Mouse (Mus musculus): ENCODE results near the gene Spock1. TPM values are rescaled to one million over a fixed set of nuclear protein-coding genes. Genes with fewer than 3 reads are reported as not detected.
A peak's percentile ranks its signal among the peaks of the same experiment; 100 is the strongest.

The Spock1 gene
- polyA plus RNA-seq, 1 experiment from 2014 or later = 1.7 TPM

DNA sequence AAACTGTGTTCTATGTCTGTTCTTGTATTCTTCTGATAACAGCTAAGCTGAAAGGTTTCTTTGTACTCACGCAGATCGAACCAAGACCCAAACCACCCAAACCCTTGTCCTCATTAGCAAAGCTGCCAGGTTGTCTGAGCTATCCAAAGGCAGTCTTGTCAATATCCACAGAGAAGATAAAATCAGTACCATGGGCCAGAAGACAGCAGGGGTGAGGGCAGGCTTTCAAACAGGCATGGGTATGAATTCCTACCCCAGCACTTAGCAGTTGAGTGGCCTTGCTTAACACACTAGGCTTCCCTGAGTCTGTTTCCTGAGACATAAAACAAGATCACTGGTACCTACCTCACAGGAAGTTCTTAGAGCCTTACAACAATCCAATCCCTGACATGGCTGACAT is 205.2 kb downstream of the Spock1 start:
- Histone ChIP-seq H3K4me1 (ENCODE audit: control insufficient read depth, insufficient read depth, low read length) (no peaks in the 10 kb centered on the region), H3K9me3 (ENCODE audit: control insufficient read depth, low read length) (no peaks in the 10 kb centered on the region), H3K27ac (ENCODE audit: low read length) (no peak overlapping the region), H3K4me2 (ENCODE audit: low read depth, low read length) (no peak overlapping the region), H3K4me3 (ENCODE audit: low read length) (no peak overlapping the region), H3K36me3 (ENCODE audit: control insufficient read depth, insufficient read depth, low read length) (no peaks in the 10 kb centered on the region), H3K27me3 (replicated peaks; ENCODE audit: control insufficient read depth, insufficient read depth, low read length) (no peaks in the 10 kb centered on the region), H3K9ac (ENCODE audit: low read depth, low read length) (no peak overlapping the region)
- WGBS = 90% methylated on average over 2 of the region's 2 CpGs
- ATAC-seq = no peak

GRCm38 (mm10) chr13:57696685-57697084 is 211.4 kb downstream of the Spock1 start:
- no peaks in the 10 kb centered on the region for H3K4me1 ChIP-seq (ENCODE audit: control insufficient read depth, insufficient read depth, low read length)
- no peak for ATAC-seq
- no peak overlapping the region for H3K4me2 ChIP-seq (ENCODE audit: low read depth, low read length)
- no peak overlapping the region for H3K9ac ChIP-seq (ENCODE audit: low read depth, low read length)
- WGBS = 63% methylated on average over 5 of the region's 5 CpGs
- no peak overlapping the region for H3K4me3 ChIP-seq (ENCODE audit: low read length)
- H3K9me3 ChIP-seq (ENCODE audit: control insufficient read depth, low read length) = no peaks in the 10 kb centered on the region
- no peaks in the 10 kb centered on the region for H3K36me3 ChIP-seq (ENCODE audit: control insufficient read depth, insufficient read depth, low read length)
- H3K27me3 ChIP-seq (replicated peaks; ENCODE audit: control insufficient read depth, insufficient read depth, low read length) = no peaks in the 10 kb centered on the region
- H3K27ac ChIP-seq (ENCODE audit: low read length) = no peak overlapping the region

GRCm38 (mm10) chr13:57688926-57689325 is 219.2 kb downstream of the Spock1 start:
- 72% methylated on average over 5 of the region's 5 CpGs for WGBS
- Histone ChIP-seq H3K9me3 (ENCODE audit: control insufficient read depth, low read length) (no peaks in the 10 kb centered on the region), H3K9ac (ENCODE audit: low read depth, low read length) (no peak overlapping the region), H3K27ac (ENCODE audit: low read length) (no peak overlapping the region), H3K4me2 (ENCODE audit: low read depth, low read length) (no peak overlapping the region), H3K4me1 (ENCODE audit: control insufficient read depth, insufficient read depth, low read length) (no peaks in the 10 kb centered on the region), H3K36me3 (ENCODE audit: control insufficient read depth, insufficient read depth, low read length) (no peaks in the 10 kb centered on the region), H3K27me3 (replicated peaks; ENCODE audit: control insufficient read depth, insufficient read depth, low read length) (no peaks in the 10 kb centered on the region), H3K4me3 (ENCODE audit: low read length) (no peak overlapping the region)
- ATAC-seq = no peak

GRCm38 (mm10) chr13:57686437-57686836 is 221.7 kb downstream of the Spock1 start:
- ATAC-seq = no peak
- WGBS = 70% methylated on average over 5 of the region's 5 CpGs
- no peaks in the 10 kb centered on the region for H3K36me3 ChIP-seq (ENCODE audit: control insufficient read depth, insufficient read depth, low read length)

GRCm38 (mm10) chr13:57685201-57685600 is 222.9 kb downstream of the Spock1 start:
- H3K9me3 ChIP-seq (ENCODE audit: control insufficient read depth, low read length) = no peaks in the 10 kb centered on the region
- 72% methylated on average over 11 of the region's 11 CpGs for WGBS
- H3K36me3 ChIP-seq (ENCODE audit: control insufficient read depth, insufficient read depth, low read length) = no peaks in the 10 kb centered on the region
- no peak overlapping the region for H3K4me3 ChIP-seq (ENCODE audit: low read length)
- H3K4me1 ChIP-seq (ENCODE audit: control insufficient read depth, insufficient read depth, low read length) = no peaks in the 10 kb centered on the region
- no peak for ATAC-seq
- no peak overlapping the region for H3K9ac ChIP-seq (ENCODE audit: low read depth, low read length)
- H3K27ac ChIP-seq (ENCODE audit: low read length) = no peak overlapping the region
- no peak overlapping the region for H3K4me2 ChIP-seq (ENCODE audit: low read depth, low read length)
- no peaks in the 10 kb centered on the region for H3K27me3 ChIP-seq (replicated peaks; ENCODE audit: control insufficient read depth, insufficient read depth, low read length)

More at GRCm38 (mm10) chr13:57686437-57686836, 221.7 kb downstream of the Spock1 start:
- no peak overlapping the region for H3K4me2 ChIP-seq (ENCODE audit: low read depth, low read length)
- H3K27me3 ChIP-seq (replicated peaks; ENCODE audit: control insufficient read depth, insufficient read depth, low read length) = no peaks in the 10 kb centered on the region
- no peaks in the 10 kb centered on the region for H3K9me3 ChIP-seq (ENCODE audit: control insufficient read depth, low read length)
- H3K27ac ChIP-seq (ENCODE audit: low read length) = no peak overlapping the region
- no peak overlapping the region for H3K9ac ChIP-seq (ENCODE audit: low read depth, low read length)
- H3K4me1 ChIP-seq (ENCODE audit: control insufficient read depth, insufficient read depth, low read length) = no peaks in the 10 kb centered on the region
- H3K4me3 ChIP-seq (ENCODE audit: low read length) = no peak overlapping the region

DNA sequence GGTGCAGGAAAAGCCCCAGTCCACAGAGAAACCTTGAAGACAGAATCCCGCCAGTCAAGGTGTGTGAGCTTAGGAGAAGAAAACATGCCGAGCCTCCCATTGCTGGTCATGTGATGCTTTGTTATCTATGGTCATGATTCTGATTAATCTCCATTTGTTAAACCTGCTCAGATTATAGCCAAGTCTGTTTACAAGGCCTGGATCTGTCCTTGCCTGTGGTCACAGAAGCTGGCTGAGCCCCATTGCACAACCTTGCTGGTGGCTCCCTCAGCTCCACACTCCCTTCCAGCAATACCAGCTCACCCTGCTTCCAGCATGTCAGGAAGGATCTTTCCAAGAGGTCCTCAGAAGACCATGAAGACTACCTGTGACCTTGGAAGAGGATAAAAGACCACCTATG is 228.5 kb downstream of the Spock1 start:
- Histone ChIP-seq H3K4me1 (ENCODE audit: control insufficient read depth, insufficient read depth, low read length) (no peaks in the 10 kb centered on the region), H3K9me3 (ENCODE audit: control insufficient read depth, low read length) (no peaks in the 10 kb centered on the region), H3K36me3 (ENCODE audit: control insufficient read depth, insufficient read depth, low read length) (no peaks in the 10 kb centered on the region), H3K4me3 (ENCODE audit: low read length) (no peak overlapping the region), H3K27ac (ENCODE audit: low read length) (no peak overlapping the region), H3K4me2 (ENCODE audit: low read depth, low read length) (no peak overlapping the region), H3K27me3 (replicated peaks; ENCODE audit: control insufficient read depth, insufficient read depth, low read length) (no peaks in the 10 kb centered on the region), H3K9ac (ENCODE audit: low read depth, low read length) (no peak overlapping the region)
- ATAC-seq = no peak
- WGBS = 69% methylated on average over 2 of the region's 2 CpGs

DNA sequence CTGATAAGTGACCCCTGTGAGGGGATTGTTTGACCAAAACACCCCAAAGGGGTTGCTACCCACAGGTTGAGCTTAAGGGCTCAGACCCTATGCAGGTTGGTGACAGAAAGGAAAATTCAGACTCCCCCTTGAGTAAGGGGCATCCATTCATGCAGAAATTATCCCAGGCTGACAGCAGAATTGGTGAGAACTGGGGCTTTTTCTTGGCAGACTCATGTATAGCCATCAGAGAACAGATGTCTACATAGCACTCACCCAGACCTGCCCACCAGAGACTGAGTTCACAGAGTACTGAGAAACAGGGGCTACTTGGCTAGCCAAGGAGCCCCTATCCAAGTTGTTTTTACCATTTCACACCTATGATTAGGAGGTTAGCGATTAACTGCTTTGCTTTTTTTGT is 231.3 kb downstream of the Spock1 start:
- H3K9me3 ChIP-seq (ENCODE audit: control insufficient read depth, low read length) = no peaks in the 10 kb centered on the region

DNA sequence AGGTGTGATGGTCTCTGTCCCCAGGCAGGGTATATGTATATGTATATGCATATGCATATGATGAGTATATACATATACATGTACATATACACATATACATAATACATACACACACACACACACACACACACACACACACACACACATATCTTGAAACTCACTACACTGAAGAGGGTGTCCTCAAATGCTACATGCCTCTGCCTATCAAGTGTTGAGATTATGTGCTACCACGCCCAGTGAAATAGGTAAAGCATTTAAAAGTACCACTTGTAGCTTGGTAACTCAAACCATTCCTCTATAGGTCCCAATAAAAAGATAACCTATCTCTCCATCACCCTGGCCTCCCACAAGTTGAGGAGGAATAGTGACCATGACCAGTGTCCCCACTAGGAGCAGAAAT is 234.7 kb downstream of the Spock1 start:
- H3K9me3 ChIP-seq (ENCODE audit: control insufficient read depth, low read length) = no peaks in the 10 kb centered on the region
- no peak overlapping the region for H3K9ac ChIP-seq (ENCODE audit: low read depth, low read length)
- 91% methylated on average over 1 of the region's 1 CpGs for WGBS
- H3K36me3 ChIP-seq (ENCODE audit: control insufficient read depth, insufficient read depth, low read length) = no peaks in the 10 kb centered on the region
- no peaks in the 10 kb centered on the region for H3K4me1 ChIP-seq (ENCODE audit: control insufficient read depth, insufficient read depth, low read length)
- H3K27me3 ChIP-seq (replicated peaks; ENCODE audit: control insufficient read depth, insufficient read depth, low read length) = no peaks in the 10 kb centered on the region
- no peak overlapping the region for H3K4me3 ChIP-seq (ENCODE audit: low read length)
- H3K27ac ChIP-seq (ENCODE audit: low read length) = no peak overlapping the region
- H3K4me2 ChIP-seq (ENCODE audit: low read depth, low read length) = no peak overlapping the region
- no peak for ATAC-seq

More for the DNA sequence above, 231.3 kb downstream of the Spock1 start:
- H3K9ac ChIP-seq (ENCODE audit: low read depth, low read length) = no peak overlapping the region
- no peak overlapping the region for H3K4me3 ChIP-seq (ENCODE audit: low read length)
- 91% methylated on average over 1 of the region's 1 CpGs for WGBS
- ATAC-seq = no peak
- no peak overlapping the region for H3K27ac ChIP-seq (ENCODE audit: low read length)
- H3K4me1 ChIP-seq (ENCODE audit: control insufficient read depth, insufficient read depth, low read length) = no peaks in the 10 kb centered on the region
- H3K4me2 ChIP-seq (ENCODE audit: low read depth, low read length) = no peak overlapping the region
- H3K27me3 ChIP-seq (replicated peaks; ENCODE audit: control insufficient read depth, insufficient read depth, low read length) = no peaks in the 10 kb centered on the region
- no peaks in the 10 kb centered on the region for H3K36me3 ChIP-seq (ENCODE audit: control insufficient read depth, insufficient read depth, low read length)

DNA sequence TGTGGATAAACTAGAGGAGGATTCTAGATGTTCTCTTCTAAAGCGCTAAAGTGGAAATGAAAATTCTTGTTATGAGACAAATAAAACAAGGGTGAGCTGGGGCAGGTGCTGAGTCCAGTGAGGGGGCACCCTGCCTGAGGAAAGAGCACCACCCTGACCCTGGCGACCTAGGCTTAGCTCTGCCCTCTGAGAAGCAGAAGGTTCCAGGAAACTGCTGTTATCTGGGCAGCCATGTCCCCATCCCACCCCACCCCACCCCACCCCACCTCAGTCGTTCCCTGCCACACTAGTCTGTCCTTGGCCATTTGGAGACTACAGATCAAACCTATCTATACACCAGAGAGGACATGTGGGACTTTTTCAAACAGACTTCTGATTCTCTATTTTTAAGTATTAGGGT is 235.4 kb downstream of the Spock1 start:
- Histone ChIP-seq H3K27me3 (replicated peaks; ENCODE audit: control insufficient read depth, insufficient read depth, low read length) (no peaks in the 10 kb centered on the region), H3K9ac (ENCODE audit: low read depth, low read length) (no peak overlapping the region), H3K27ac (ENCODE audit: low read length) (no peak overlapping the region), H3K36me3 (ENCODE audit: control insufficient read depth, insufficient read depth, low read length) (no peaks in the 10 kb centered on the region), H3K4me1 (ENCODE audit: control insufficient read depth, insufficient read depth, low read length) (no peaks in the 10 kb centered on the region), H3K4me3 (ENCODE audit: low read length) (no peak overlapping the region), H3K9me3 (ENCODE audit: control insufficient read depth, low read length) (no peaks in the 10 kb centered on the region), H3K4me2 (ENCODE audit: low read depth, low read length) (no peak overlapping the region)
- WGBS = 67% methylated on average over 3 of the region's 3 CpGs
- ATAC-seq = peak; percentile 48; the same call in 1 of the 2 replicates

- Histone ChIP-seq H3K27ac (ENCODE audit: low read length) (no peak overlapping the region), H3K4me2 (ENCODE audit: low read depth, low read length) (no peak overlapping the region), H3K4me3 (ENCODE audit: low read length) (no peak overlapping the region), H3K9ac (ENCODE audit: low read depth, low read length) (no peak overlapping the region), H3K36me3 (ENCODE audit: control insufficient read depth, insufficient read depth, low read length) (no peaks in the 10 kb centered on the region), H3K4me1 (ENCODE audit: control insufficient read depth, insufficient read depth, low read length) (no peaks in the 10 kb centered on the region), H3K27me3 (replicated peaks; ENCODE audit: control insufficient read depth, insufficient read depth, low read length) (no peaks in the 10 kb centered on the region), H3K9me3 (ENCODE audit: control insufficient read depth, low read length) (no peaks in the 10 kb centered on the region)
- 55% methylated on average over 9 of the region's 9 CpGs for WGBS
- ATAC-seq = no peak
Measured at GRCm38 (mm10) chr13:57671919-57672318, 236.2 kb downstream of the Spock1 start.
